Mouse (Mus musculus) cortical plate, adult 2 months (tissue): Measurements from ENCODE around the gene Acer1. TPM values are rescaled to one million over a fixed set of nuclear protein-coding genes. Genes with fewer than 3 reads are reported as not detected.

ENCODE experiments used
- H3K27ac ChIP-seq: fragments of 200-500 bp; 2 replicates; pipeline ENCODE4 v1.5.1; 2012; ENCODE audit warnings: low read length, control low read depth, inconsistent platforms; ENCODE audit not compliant: insufficient read depth
- H3K4me1 ChIP-seq: fragments of 200-500 bp; 2 replicates; pipeline ENCODE4 v1.6.1; 2011; ENCODE audit warnings: low read length; ENCODE audit not compliant: control insufficient read depth, insufficient read depth
- H3K4me3 ChIP-seq: fragments of 200-500 bp; 2 replicates; pipeline ENCODE4 v1.5.1; 2011; ENCODE audit warnings: mild to moderate bottlenecking, low read length, control low read depth; ENCODE audit not compliant: insufficient read depth
- CTCF ChIP-seq: fragments of 200-500 bp; IDR thresholded peaks from 2 replicates; pipeline ENCODE4 v1.5.1; 2011; ENCODE audit warnings: mild to moderate bottlenecking, control low read depth, low read length; ENCODE audit not compliant: insufficient read depth; ENCODE audit errors: extremely low read depth
- POLR2A ChIP-seq: fragments of 200-500 bp; IDR thresholded peaks from 2 replicates; pipeline ENCODE4 v1.6.1; 2011; ENCODE audit warnings: mild to moderate bottlenecking, low read length, control low read depth; ENCODE audit not compliant: insufficient read depth; ENCODE audit errors: extremely low read depth
- polyA plus RNA-seq: library from polyadenylated mRNA; depleted of rRNA; stranded (reverse); fragments of >200 nt; gene quantifications from 2 replicates; pipeline ENCODE4 v1.2.3, GENCODE M21; 2012

Gene Acer1
- polyA plus RNA-seq, 1 experiment = not detected

- no peak for TF ChIP-seq CTCF
- TF ChIP-seq POLR2A = peak; percentile 71
- peak overlapping the region; percentile 10; the same call in 1 of the 2 replicates for H3K27ac ChIP-seq
- peaks cover 4% of the 10 kb centered on the region for H3K4me1 ChIP-seq
- peak overlapping the region; percentile 62 for H3K4me3 ChIP-seq
These were observed 7.7 kb upstream of the Acer1 start for GRCm38 (mm10) chr17:56989467-56990114.

- no peak overlapping the region for H3K27ac ChIP-seq
- no peak for TF ChIP-seq POLR2A
- no peak for TF ChIP-seq CTCF
- peak overlapping the region; percentile 62; the same call in 1 of the 2 replicates for H3K4me3 ChIP-seq
- peaks cover 4% of the 10 kb centered on the region for H3K4me1 ChIP-seq
These were observed 7.0 kb upstream of the Acer1 start for GRCm38 (mm10) chr17:56988921-56989430.

GRCm38 (mm10) chr17:56988441-56988840 is 6.5 kb upstream of the Acer1 start:
- Histone ChIP-seq H3K4me3 (no peak overlapping the region), H3K27ac (no peak overlapping the region), H3K4me1 (peaks cover 4% of the 10 kb centered on the region)
- TF ChIP-seq CTCF = no peak
- no peak for TF ChIP-seq POLR2A

GRCm38 (mm10) chr17:56986105-56986805 is 4.3 kb upstream of the Acer1 start:
- H3K27ac ChIP-seq = no peak overlapping the region
- peaks cover 4% of the 10 kb centered on the region for H3K4me1 ChIP-seq
- no peak overlapping the region for H3K4me3 ChIP-seq
- TF ChIP-seq POLR2A (no peak), CTCF (no peak)

GRCm38 (mm10) chr17:56985656-56986055 is 3.7 kb upstream of the Acer1 start:
- no peaks in the 10 kb centered on the region for H3K4me1 ChIP-seq
- H3K27ac ChIP-seq = no peak overlapping the region
- TF ChIP-seq POLR2A = no peak
- TF ChIP-seq CTCF = no peak
- H3K4me3 ChIP-seq = no peak overlapping the region

- Histone ChIP-seq H3K4me3 (no peak overlapping the region), H3K27ac (no peak overlapping the region), H3K4me1 (no peaks in the 10 kb centered on the region)
- TF ChIP-seq CTCF (no peak), POLR2A (no peak)
These were observed 3.0 kb upstream of the Acer1 start for GRCm38 (mm10) chr17:56984886-56985285.

- H3K4me3 ChIP-seq = no peak overlapping the region
- no peaks in the 10 kb centered on the region for H3K4me1 ChIP-seq
- no peak for TF ChIP-seq POLR2A
- no peak for TF ChIP-seq CTCF
- no peak overlapping the region for H3K27ac ChIP-seq
These were observed 877 bp downstream of the Acer1 start for GRCm38 (mm10) chr17:56981049-56981448.

- no peaks in the 10 kb centered on the region for H3K4me1 ChIP-seq
- TF ChIP-seq POLR2A (no peak), CTCF (no peak)
- no peak overlapping the region for H3K27ac ChIP-seq
- H3K4me3 ChIP-seq = no peak overlapping the region
These were observed 2.4 kb downstream of the Acer1 start for GRCm38 (mm10) chr17:56979524-56979923.

GRCm38 (mm10) chr17:56976531-56977390 is 5.2 kb downstream of the Acer1 start:
- TF ChIP-seq CTCF (no peak), POLR2A (no peak)
- H3K4me3 ChIP-seq = no peak overlapping the region
- no peak overlapping the region for H3K27ac ChIP-seq
- H3K4me1 ChIP-seq = no peaks in the 10 kb centered on the region

- no peak overlapping the region for H3K27ac ChIP-seq
- no peaks in the 10 kb centered on the region for H3K4me1 ChIP-seq
- TF ChIP-seq POLR2A (no peak), CTCF (no peak)
- no peak overlapping the region for H3K4me3 ChIP-seq
These were observed 6.5 kb downstream of the Acer1 start for GRCm38 (mm10) chr17:56975391-56975790.
